Mouse (Mus musculus) cerebral cortex, adult 2 months (tissue): ENCODE results near the gene Bcat2.

Experiments used
- WGBS: fragments of 180-500 bp; shearing (Covaris S2); methylation state at CpG from one replicate; pipeline ENCODE4 v1.1.7; 2018; 5-methylcytosine and 5-hydroxymethylcytosine counted together

Gene Bcat2

GRCm38 (mm10) chr7:45550821-45551511, 19.0 kb upstream of the Bcat2 start:
- WGBS = 79% methylated on average over 11 of the region's 11 CpGs

- 88% methylated on average over 8 of the region's 8 CpGs for WGBS
Observed at GRCm38 (mm10) chr7:45551512-45551883, 18.5 kb upstream of the Bcat2 start.

- WGBS = 79% methylated on average over 8 of the region's 8 CpGs
Observed at GRCm38 (mm10) chr7:45553519-45553918, 16.4 kb upstream of the Bcat2 start.

GRCm38 (mm10) chr7:45553990-45554389, 16.0 kb upstream of the Bcat2 start:
- WGBS = 95% methylated on average over 2 of the region's 2 CpGs

- 65% methylated on average over 8 of the region's 8 CpGs for WGBS
Observed at GRCm38 (mm10) chr7:45554744-45555143, 15.2 kb upstream of the Bcat2 start, which contains the start of gene Hsd17b14. TSS of gene Hsd17b14 (plus strand) at chr7:45554893.

GRCm38 (mm10) chr7:45555787-45556186, 14.2 kb upstream of the Bcat2 start:
- WGBS = 29% methylated on average over 8 of the region's 8 CpGs

GRCm38 (mm10) chr7:45558907-45559306, 11.0 kb upstream of the Bcat2 start:
- WGBS = 66% methylated on average over 6 of the region's 6 CpGs

- WGBS = 80% methylated on average over 7 of the region's 7 CpGs
Observed at GRCm38 (mm10) chr7:45560241-45560640, 9.7 kb upstream of the Bcat2 start.

GRCm38 (mm10) chr7:45560843-45561623, 8.9 kb upstream of the Bcat2 start:
- 23% methylated on average over 17 of the region's 17 CpGs for WGBS

GRCm38 (mm10) chr7:45561624-45562520, 8.1 kb upstream of the Bcat2 start:
- WGBS = 41% methylated on average over 12 of the region's 12 CpGs

GRCm38 (mm10) chr7:45564811-45565210, 5.1 kb upstream of the Bcat2 start:
- whole genome bisulfite sequencing = 79% methylated on average over 2 of the region's 2 CpGs

GRCm38 (mm10) chr7:45565446-45565845, 4.5 kb upstream of the Bcat2 start:
- 92% methylated on average over 9 of the region's 9 CpGs for WGBS

GRCm38 (mm10) chr7:45567112-45567779, 2.7 kb upstream of the Bcat2 start:
- 80% methylated on average over 8 of the region's 8 CpGs for WGBS

GRCm38 (mm10) chr7:45567780-45568516, 2.0 kb upstream of the Bcat2 start:
- 3% methylated on average over 24 of the region's 24 CpGs for WGBS

GRCm38 (mm10) chr7:45568601-45569473, 1.1 kb upstream of the Bcat2 start:
- 78% methylated on average over 10 of the region's 10 CpGs for WGBS

GRCm38 (mm10) chr7:45571966-45572365, 2.0 kb downstream of the Bcat2 start:
- WGBS = 55% methylated on average over 1 of the region's 1 CpGs

GRCm38 (mm10) chr7:45573954-45574353, 4.0 kb downstream of the Bcat2 start:
- WGBS = 81% methylated on average over 8 of the region's 8 CpGs

- 91% methylated on average over 15 of the region's 15 CpGs for WGBS
Observed at GRCm38 (mm10) chr7:45574472-45575379, 4.8 kb downstream of the Bcat2 start.

GRCm38 (mm10) chr7:45585923-45586322, 16.0 kb downstream of the Bcat2 start:
- WGBS = 91% methylated on average over 6 of the region's 6 CpGs
